Mouse (Mus musculus): ENCODE measurements around the gene Pappa.

The Pappa gene

GRCm38 (mm10) chr4:65187716-65188115, 63.7 kb downstream of the Pappa start:
- Histone ChIP-seq H3K4me3 (replicated peaks; ENCODE audit: low read length) (no peak overlapping the region), H3K9me3 (ENCODE audit: low read length) (no peaks in the 10 kb centered on the region), H3K27me3 (ENCODE audit: insufficient read depth, low read length) (no peaks in the 10 kb centered on the region), H3K36me3 (ENCODE audit: insufficient read depth, low read length) (no peaks in the 10 kb centered on the region), H3K4me1 (replicated peaks; ENCODE audit: low read depth, low read length) (no peaks in the 10 kb centered on the region)
- no peak for TF ChIP-seq CTCF (conservative IDR thresholded peaks at IDR 0.05; ENCODE audit: low read length)
- no peak for TF ChIP-seq POU5F1 (IDR thresholded peaks at IDR 0.05; ENCODE audit: borderline replicate concordance, low read length)
- TF ChIP-seq NANOG (IDR thresholded peaks at IDR 0.05; ENCODE audit: borderline replicate concordance, low read length) = no peak

DNA sequence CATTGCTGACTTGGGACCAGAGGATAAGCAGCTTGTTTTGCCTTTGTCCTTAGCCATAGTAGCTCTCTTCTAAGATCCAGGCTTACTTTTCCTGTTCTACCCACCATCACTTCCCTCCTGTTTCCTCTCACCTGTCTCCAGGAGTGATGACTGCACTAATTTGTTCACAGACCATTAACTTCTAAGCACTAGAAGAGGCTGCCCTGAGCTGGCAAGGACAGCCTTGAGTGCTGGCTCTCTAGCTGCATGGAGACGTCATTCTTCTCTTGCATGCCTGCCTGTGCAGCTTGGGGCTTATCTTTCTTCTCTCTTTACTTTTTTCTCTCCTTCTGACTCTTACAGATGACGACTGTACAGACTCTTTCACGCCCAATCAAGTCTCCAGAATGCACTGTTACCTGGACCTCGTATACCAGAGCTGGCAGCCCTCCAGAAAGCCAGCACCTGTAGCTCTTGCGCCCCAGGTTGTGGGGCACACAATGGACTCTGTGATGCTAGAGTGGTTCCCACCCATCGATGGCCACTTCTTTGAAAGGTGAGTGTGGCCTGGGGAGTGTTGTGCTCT, 65.0 kb downstream of the Pappa start:
- H3K4me1 ChIP-seq (replicated peaks; ENCODE audit: low read depth, low read length) = no peaks in the 10 kb centered on the region
- H3K4me3 ChIP-seq (replicated peaks; ENCODE audit: low read length) = no peak overlapping the region
- TF ChIP-seq POU5F1 (IDR thresholded peaks at IDR 0.05; ENCODE audit: borderline replicate concordance, low read length) (no peak), NANOG (IDR thresholded peaks at IDR 0.05; ENCODE audit: borderline replicate concordance, low read length) (no peak), CTCF (conservative IDR thresholded peaks at IDR 0.05; ENCODE audit: low read length) (no peak)
- H3K36me3 ChIP-seq (ENCODE audit: insufficient read depth, low read length) = no peaks in the 10 kb centered on the region
- H3K9me3 ChIP-seq (ENCODE audit: low read length) = no peaks in the 10 kb centered on the region
- no peaks in the 10 kb centered on the region for H3K27me3 ChIP-seq (ENCODE audit: insufficient read depth, low read length)

DNA sequence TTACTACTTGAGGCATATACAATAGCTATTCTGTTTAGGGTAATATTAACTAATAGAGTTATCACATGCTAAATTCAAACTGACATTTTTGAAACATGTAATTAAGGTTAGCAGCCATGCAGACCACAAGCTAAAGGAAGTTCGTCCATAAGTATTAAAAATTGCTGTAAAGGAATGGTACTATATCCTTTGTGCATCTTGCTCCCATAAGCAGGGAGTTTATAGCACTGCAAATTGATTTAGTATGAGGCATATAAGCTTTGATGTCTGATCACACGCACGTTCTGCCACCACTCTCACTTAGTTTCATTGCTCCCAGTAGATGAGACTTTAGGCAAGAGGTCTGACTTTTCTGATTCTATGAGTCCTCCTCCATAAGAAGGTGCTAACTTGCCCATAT, 68.8 kb downstream of the Pappa start:
- no peak for TF ChIP-seq NANOG (IDR thresholded peaks at IDR 0.05; ENCODE audit: borderline replicate concordance, low read length)
- no peak for TF ChIP-seq POU5F1 (IDR thresholded peaks at IDR 0.05; ENCODE audit: borderline replicate concordance, low read length)
- TF ChIP-seq CTCF (conservative IDR thresholded peaks at IDR 0.05; ENCODE audit: low read length) = no peak
- Histone ChIP-seq H3K9me3 (ENCODE audit: low read length) (no peaks in the 10 kb centered on the region), H3K4me1 (replicated peaks; ENCODE audit: low read depth, low read length) (no peaks in the 10 kb centered on the region), H3K36me3 (ENCODE audit: insufficient read depth, low read length) (no peaks in the 10 kb centered on the region), H3K27me3 (ENCODE audit: insufficient read depth, low read length) (no peaks in the 10 kb centered on the region), H3K4me3 (replicated peaks; ENCODE audit: low read length) (no peak overlapping the region)

GRCm38 (mm10) chr4:65195971-65196370, 72.0 kb downstream of the Pappa start:
- no peak for TF ChIP-seq CTCF (conservative IDR thresholded peaks at IDR 0.05; ENCODE audit: low read length)
- no peak for TF ChIP-seq POU5F1 (IDR thresholded peaks at IDR 0.05; ENCODE audit: borderline replicate concordance, low read length)
- TF ChIP-seq NANOG (IDR thresholded peaks at IDR 0.05; ENCODE audit: borderline replicate concordance, low read length) = no peak
- Histone ChIP-seq H3K4me3 (replicated peaks; ENCODE audit: low read length) (no peak overlapping the region), H3K9me3 (ENCODE audit: low read length) (no peaks in the 10 kb centered on the region), H3K4me1 (replicated peaks; ENCODE audit: low read depth, low read length) (no peaks in the 10 kb centered on the region), H3K36me3 (ENCODE audit: insufficient read depth, low read length) (no peaks in the 10 kb centered on the region), H3K27me3 (ENCODE audit: insufficient read depth, low read length) (no peaks in the 10 kb centered on the region)

- Histone ChIP-seq H3K4me3 (replicated peaks; ENCODE audit: low read length) (no peak overlapping the region), H3K27me3 (ENCODE audit: insufficient read depth, low read length) (peaks cover 8% of the 10 kb centered on the region; the same call in 1 of the 2 replicates), H3K9me3 (ENCODE audit: low read length) (no peaks in the 10 kb centered on the region), H3K36me3 (ENCODE audit: insufficient read depth, low read length) (no peaks in the 10 kb centered on the region), H3K4me1 (replicated peaks; ENCODE audit: low read depth, low read length) (no peaks in the 10 kb centered on the region)
- no peak for TF ChIP-seq NANOG (IDR thresholded peaks at IDR 0.05; ENCODE audit: borderline replicate concordance, low read length)
- no peak for TF ChIP-seq CTCF (conservative IDR thresholded peaks at IDR 0.05; ENCODE audit: low read length)
- no peak for TF ChIP-seq POU5F1 (IDR thresholded peaks at IDR 0.05; ENCODE audit: borderline replicate concordance, low read length)
Measured at GRCm38 (mm10) chr4:65203666-65204065, 79.7 kb downstream of the Pappa start.

DNA sequence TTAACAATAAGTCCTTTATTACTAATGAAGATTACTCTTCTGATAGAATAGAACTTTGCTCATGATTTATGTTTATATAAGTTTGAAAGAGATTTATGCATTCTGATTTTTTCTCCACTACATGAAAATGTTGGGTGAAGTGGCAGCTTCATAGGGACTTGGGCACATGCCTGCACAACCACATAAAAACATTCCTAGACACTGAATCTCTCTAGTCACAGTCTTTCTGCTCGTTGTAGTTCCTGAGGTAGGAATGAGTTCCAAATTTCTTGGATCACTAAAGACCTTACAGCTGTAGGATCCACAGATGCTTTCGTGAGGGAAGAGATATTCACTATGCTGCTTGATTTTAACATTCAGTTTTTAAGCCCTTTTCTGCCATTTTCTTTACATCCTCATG, 81.5 kb downstream of the Pappa start:
- Histone ChIP-seq H3K36me3 (ENCODE audit: insufficient read depth, low read length) (no peaks in the 10 kb centered on the region), H3K4me3 (replicated peaks; ENCODE audit: low read length) (no peak overlapping the region), H3K4me1 (replicated peaks; ENCODE audit: low read depth, low read length) (no peaks in the 10 kb centered on the region), H3K9me3 (ENCODE audit: low read length) (no peaks in the 10 kb centered on the region), H3K27me3 (ENCODE audit: insufficient read depth, low read length) (peaks cover 8% of the 10 kb centered on the region; the same call in 1 of the 2 replicates)
- TF ChIP-seq NANOG (IDR thresholded peaks at IDR 0.05; ENCODE audit: borderline replicate concordance, low read length) = no peak
- TF ChIP-seq POU5F1 (IDR thresholded peaks at IDR 0.05; ENCODE audit: borderline replicate concordance, low read length) = no peak
- no peak for TF ChIP-seq CTCF (conservative IDR thresholded peaks at IDR 0.05; ENCODE audit: low read length)

DNA sequence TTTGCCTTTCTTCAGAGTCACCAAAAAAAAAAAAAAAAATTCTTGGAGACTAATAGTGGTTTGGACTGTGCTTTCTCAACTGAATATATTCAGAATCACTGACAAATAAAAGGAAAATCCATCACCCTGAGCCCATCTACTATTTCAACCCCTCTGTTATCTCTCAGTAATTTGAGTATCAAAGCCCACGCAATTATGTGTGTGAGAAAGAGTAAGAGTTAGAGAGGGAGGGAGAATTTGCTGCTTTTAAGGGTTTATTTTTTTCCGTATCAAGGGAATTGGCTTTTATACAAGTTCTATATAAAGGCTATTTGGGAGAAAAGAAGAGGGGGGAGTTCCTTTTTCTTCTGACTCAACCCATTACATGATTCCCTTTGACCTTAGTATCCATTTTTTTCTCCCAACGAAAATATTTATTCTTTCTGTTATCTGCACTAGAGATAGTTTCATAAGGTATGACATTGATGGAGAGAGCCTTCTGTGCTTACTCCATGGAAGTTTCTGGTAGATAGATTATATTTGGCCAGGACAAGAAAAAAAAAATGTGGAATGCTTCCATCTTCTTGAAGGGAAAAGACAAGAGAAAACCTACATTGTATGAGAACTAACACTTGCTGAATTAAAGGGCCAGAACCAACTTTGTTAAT, 85.5 kb downstream of the Pappa start:
- peaks cover 6% of the 10 kb centered on the region; the same call in 1 of the 2 replicates for H3K27me3 ChIP-seq (ENCODE audit: insufficient read depth, low read length)
- H3K4me3 ChIP-seq (replicated peaks; ENCODE audit: low read length) = no peak overlapping the region
- no peaks in the 10 kb centered on the region for H3K9me3 ChIP-seq (ENCODE audit: low read length)
- TF ChIP-seq NANOG (IDR thresholded peaks at IDR 0.05; ENCODE audit: borderline replicate concordance, low read length) (no peak), POU5F1 (IDR thresholded peaks at IDR 0.05; ENCODE audit: borderline replicate concordance, low read length) (no peak), CTCF (conservative IDR thresholded peaks at IDR 0.05; ENCODE audit: low read length) (no peak)
- H3K36me3 ChIP-seq (ENCODE audit: insufficient read depth, low read length) = no peaks in the 10 kb centered on the region
- no peaks in the 10 kb centered on the region for H3K4me1 ChIP-seq (replicated peaks; ENCODE audit: low read depth, low read length)

- no peaks in the 10 kb centered on the region for H3K4me1 ChIP-seq (replicated peaks; ENCODE audit: low read depth, low read length)
- TF ChIP-seq CTCF (conservative IDR thresholded peaks at IDR 0.05; ENCODE audit: low read length) (no peak), NANOG (IDR thresholded peaks at IDR 0.05; ENCODE audit: borderline replicate concordance, low read length) (no peak), POU5F1 (IDR thresholded peaks at IDR 0.05; ENCODE audit: borderline replicate concordance, low read length) (no peak)
- no peaks in the 10 kb centered on the region for H3K36me3 ChIP-seq (ENCODE audit: insufficient read depth, low read length)
- H3K9me3 ChIP-seq (ENCODE audit: low read length) = no peaks in the 10 kb centered on the region
- H3K4me3 ChIP-seq (replicated peaks; ENCODE audit: low read length) = no peak overlapping the region
- H3K27me3 ChIP-seq (ENCODE audit: insufficient read depth, low read length) = 0 out of 2 replicates have a peak, but pooled peaks cover 3% of the 10 kb centered on the region
Measured at GRCm38 (mm10) chr4:65216682-65217081, 92.7 kb downstream of the Pappa start.

Measured in E14TG2a.4 (cell line).